9 mouse cellular contexts compared by ENCODE assay signal in genomic region chr19:34636933-34637557, GRCm38 (mm10). TPM values are rescaled to one million over a fixed set of nuclear protein-coding genes. Genes with fewer than 3 reads are reported as not detected.
DNase-seq lines count a peak whose midpoint lies in the region; ATAC-seq and TF ChIP-seq lines count a peak whose summit lies in the region.
"Had no signal": no experiment of that assay in that cellular context is flagged by ENCODE, and none has a peak within 500 bp of the region (broad histone marks: within the 10 kb centered on the region; RNA-seq: fewer than 3 reads in every experiment).

No protein-coding gene starts in this region.

- TF ChIP-seq CTCF in ES-Bruce4 (IDR thresholded peaks at IDR 0.05; ENCODE audit: low read depth, low read length) = peak; percentile 60
- peak; percentile 95 for TF ChIP-seq CTCF in layer of hippocampus, adult 2 months (conservative IDR thresholded peaks at IDR 0.05)

- H3K9ac ChIP-seq in ES-Bruce4 (ENCODE audit: low read depth, poor library complexity, severe bottlenecking) = no peak overlapping the region
- H3K9ac ChIP-seq in forebrain, embryonic 14.5 days (ENCODE audit: low read length) = no peak overlapping the region
- no peak overlapping the region for H3K9ac ChIP-seq in neural tube, embryonic 15.5 days (replicated peaks)
- H3K9ac ChIP-seq: heart, embryonic 13.5 days had no signal

- peak; percentile 36 to 68 for DNase-seq in adrenal gland, postnatal 36 days
- peak; percentile 66 for DNase-seq in forebrain, embryonic 14.5 days (ENCODE audit: low spot score)
- DNase-seq in hindbrain, embryonic 10.5 days (ENCODE audit: low spot score) = peak; percentile 47
- peak; percentile 46 to 70 for DNase-seq in layer of hippocampus, adult 2 months (ENCODE audit: low spot score in 2 of 2)
- DNase-seq in lung, adult 18-20 months = peak; percentile 48 to 63
- peak; percentile 60 for DNase-seq in thymus, postnatal 25 days

- no peak overlapping the region for H3K4me3 ChIP-seq in ES-Bruce4 (ENCODE audit: low read depth, low read length)
- H3K4me3 ChIP-seq in forebrain, embryonic 14.5 days (ENCODE audit: low read depth, low read length) = no peak overlapping the region
- no peak overlapping the region for H3K4me3 ChIP-seq in hindbrain, embryonic 10.5 days
- H3K4me3 ChIP-seq in layer of hippocampus, adult 2 months = no peak overlapping the region
- H3K4me3 ChIP-seq in neural tube, embryonic 15.5 days (replicated peaks) = no peak overlapping the region
- H3K4me3 ChIP-seq: heart, embryonic 13.5 days had no signal

- H3K4me2 ChIP-seq in forebrain, embryonic 14.5 days (ENCODE audit: low read length) = no peak overlapping the region
- no peak overlapping the region for H3K4me2 ChIP-seq in neural tube, embryonic 15.5 days
- H3K4me2 ChIP-seq: heart, embryonic 13.5 days had no signal

- H3K27me3 ChIP-seq in ES-Bruce4 (ENCODE audit: control insufficient read depth, insufficient read depth, low read length, poor library complexity, severe bottlenecking) = no peaks in the 10 kb centered on the region
- no peaks in the 10 kb centered on the region for H3K27me3 ChIP-seq in forebrain, embryonic 14.5 days (replicated peaks; ENCODE audit: control insufficient read depth, insufficient read depth, low read length)
- no peaks in the 10 kb centered on the region for H3K27me3 ChIP-seq in hindbrain, embryonic 10.5 days (ENCODE audit: insufficient read depth, poor library complexity, severe bottlenecking)
- H3K27me3 ChIP-seq in neural tube, embryonic 15.5 days (replicated peaks) = no peaks in the 10 kb centered on the region

- ATAC-seq in forebrain, embryonic 14.5 days = peak; percentile 72; the same call in 1 of the 2 replicates
- peak; percentile 63; the same call in 1 of the 2 replicates for ATAC-seq in neural tube, embryonic 15.5 days (ENCODE audit: low FRiP score)

- H3K4me1 ChIP-seq in ES-Bruce4 (ENCODE audit: control insufficient read depth, insufficient read depth, low read length) = no peaks in the 10 kb centered on the region
- H3K4me1 ChIP-seq in forebrain, embryonic 14.5 days (ENCODE audit: control insufficient read depth, insufficient read depth, low read length) = no peaks in the 10 kb centered on the region
- no peaks in the 10 kb centered on the region for H3K4me1 ChIP-seq in hindbrain, embryonic 10.5 days (replicated peaks)
- H3K4me1 ChIP-seq in neural tube, embryonic 15.5 days = no peaks in the 10 kb centered on the region

- TF ChIP-seq EP300 in ES-Bruce4 (IDR thresholded peaks at IDR 0.05; ENCODE audit: insufficient read depth, low read depth, low read length) = no peak

- no peak for TF ChIP-seq POLR2A in ES-Bruce4 (IDR thresholded peaks at IDR 0.05; ENCODE audit: insufficient read depth, low read length)

- no peaks in the 10 kb centered on the region for H3K36me3 ChIP-seq in ES-Bruce4 (ENCODE audit: control insufficient read depth, insufficient read depth, low read length, poor library complexity, severe bottlenecking)
- no peaks in the 10 kb centered on the region for H3K36me3 ChIP-seq in forebrain, embryonic 14.5 days (ENCODE audit: control insufficient read depth, insufficient read depth, low read length)
- no peaks in the 10 kb centered on the region for H3K36me3 ChIP-seq in hindbrain, embryonic 10.5 days
- H3K36me3 ChIP-seq in neural tube, embryonic 15.5 days = no peaks in the 10 kb centered on the region
- H3K36me3 ChIP-seq: heart, embryonic 13.5 days had no signal

- 13% methylated on average over 3 of the region's 3 CpGs for WGBS in forebrain, embryonic 14.5 days
- WGBS in hindbrain, embryonic 10.5 days = 17% methylated on average over 3 of the region's 3 CpGs
- 14% methylated on average over 3 of the region's 3 CpGs for WGBS in neural tube, embryonic 15.5 days

- H3K27ac ChIP-seq in ES-Bruce4 (ENCODE audit: insufficient read depth, low read length) = no peak overlapping the region
- H3K27ac ChIP-seq in forebrain, embryonic 14.5 days (ENCODE audit: low read depth, low read length) = no peak overlapping the region
- no peak overlapping the region for H3K27ac ChIP-seq in hindbrain, embryonic 10.5 days
- no peak overlapping the region for H3K27ac ChIP-seq in layer of hippocampus, adult 2 months
- H3K27ac ChIP-seq in neural tube, embryonic 15.5 days (replicated peaks) = no peak overlapping the region
- H3K27ac ChIP-seq: heart, embryonic 13.5 days had no signal

- H3K9me3 ChIP-seq in ES-Bruce4 (replicated peaks; ENCODE audit: control insufficient read depth, insufficient read depth, low read length, poor library complexity, severe bottlenecking) = no peaks in the 10 kb centered on the region
- H3K9me3 ChIP-seq in forebrain, embryonic 14.5 days (replicated peaks; ENCODE audit: control insufficient read depth, low read length) = no peaks in the 10 kb centered on the region
- H3K9me3 ChIP-seq in hindbrain, embryonic 10.5 days = no peaks in the 10 kb centered on the region
- H3K9me3 ChIP-seq in neural tube, embryonic 15.5 days (replicated peaks) = no peaks in the 10 kb centered on the region
- H3K9me3 ChIP-seq: heart, embryonic 13.5 days had no signal

RNA-seq across cellular contexts. Expression of gene Ifit1bl2, which starts 3.5 kb away (rescaled TPM):
- not detected in 2 replicates for polyA plus RNA-seq in ES-Bruce4 (2011; ENCODE audit: insufficient read depth, insufficient read length, low read depth, missing spikeins)
- under 1 TPM; 0.26 to 0.43 TPM for total RNA-seq in adrenal gland, postnatal 36 days (2021)
- polyA plus RNA-seq in forebrain, embryonic 14.5 days (2014; fragmentation: Nextera tagmentation; extraction: Ambion mirVana) = 0.10 and 0.41 TPM in 2 replicates
- polyA plus RNA-seq in hindbrain, embryonic 10.5 days (2016; fragmentation: Nextera tagmentation; extraction: Ambion mirVana) = 0.04 TPM in 1 of 2 replicates, not detected in the other
- total RNA-seq in layer of hippocampus, adult 2 months (2021) = under 1 TPM; 0.27 to 0.38 TPM
- 0.38 and 0.41 TPM in 2 replicates for polyA plus RNA-seq in neural tube, embryonic 15.5 days (2015; fragmentation: Nextera tagmentation; extraction: Ambion mirVana)

RNA-seq across cellular contexts. Expression of gene Ifit1, which starts 3.6 kb away (rescaled TPM):
- polyA plus RNA-seq in ES-Bruce4 (2011; ENCODE audit: insufficient read depth, insufficient read length, low read depth, missing spikeins) = 1.5 and 2.5 TPM in 2 replicates
- total RNA-seq in adrenal gland, postnatal 36 days (2021) = 1 to 10 TPM; 4.6 to 6.2 TPM
- polyA plus RNA-seq in forebrain, embryonic 14.5 days (2014; fragmentation: Nextera tagmentation; extraction: Ambion mirVana) = 0.38 TPM in 1 of 2 replicates, not detected in the other
- polyA plus RNA-seq in hindbrain, embryonic 10.5 days (2016; fragmentation: Nextera tagmentation; extraction: Ambion mirVana) = 0.16 TPM in 1 of 2 replicates, not detected in the other
- total RNA-seq in layer of hippocampus, adult 2 months (2021) = 1 to 10 TPM in 1 of 2 experiments, under 1 TPM in 1; 0.59 to 1.2 TPM
- 0.63 and 2.0 TPM in 2 replicates for polyA plus RNA-seq in neural tube, embryonic 15.5 days (2015; fragmentation: Nextera tagmentation; extraction: Ambion mirVana)

RNA-seq across cellular contexts. Expression of gene Ifit3b, which starts 29.3 kb away (rescaled TPM):
- polyA plus RNA-seq in ES-Bruce4 (2011; ENCODE audit: insufficient read depth, insufficient read length, low read depth, missing spikeins) = 0.35 TPM in 1 of 2 replicates, not detected in the other
- 1 to 10 TPM; 3.5 to 3.7 TPM for total RNA-seq in adrenal gland, postnatal 36 days (2021)
- polyA plus RNA-seq in forebrain, embryonic 14.5 days (2014; fragmentation: Nextera tagmentation; extraction: Ambion mirVana) = not detected in 2 replicates
- not detected in 2 replicates for polyA plus RNA-seq in hindbrain, embryonic 10.5 days (2016; fragmentation: Nextera tagmentation; extraction: Ambion mirVana)
- 1 to 10 TPM; 1.0 to 1.7 TPM for total RNA-seq in layer of hippocampus, adult 2 months (2021)
- polyA plus RNA-seq in neural tube, embryonic 15.5 days (2015; fragmentation: Nextera tagmentation; extraction: Ambion mirVana) = 0.51 and 0.59 TPM in 2 replicates

RNA-seq across cellular contexts. Expression of gene Ifit1bl1, which starts 35.3 kb away (rescaled TPM):
- not detected in 2 replicates for polyA plus RNA-seq in ES-Bruce4 (2011; ENCODE audit: insufficient read depth, insufficient read length, low read depth, missing spikeins)
- under 1 TPM; 0.40 to 0.92 TPM for total RNA-seq in adrenal gland, postnatal 36 days (2021)
- 0.33 and 0.85 TPM in 2 replicates for polyA plus RNA-seq in forebrain, embryonic 14.5 days (2014; fragmentation: Nextera tagmentation; extraction: Ambion mirVana)
- not detected in 2 replicates for polyA plus RNA-seq in hindbrain, embryonic 10.5 days (2016; fragmentation: Nextera tagmentation; extraction: Ambion mirVana)
- total RNA-seq in layer of hippocampus, adult 2 months (2021) = 1 to 10 TPM; 1.3 to 1.9 TPM
- 1.6 and 1.7 TPM in 2 replicates for polyA plus RNA-seq in neural tube, embryonic 15.5 days (2015; fragmentation: Nextera tagmentation; extraction: Ambion mirVana)

RNA-seq across cellular contexts. Expression of gene Ifit3, which starts 53.7 kb away (rescaled TPM):
- polyA plus RNA-seq in ES-Bruce4 (2011; ENCODE audit: insufficient read depth, insufficient read length, low read depth, missing spikeins) = 3.0 and 4.9 TPM in 2 replicates
- 10 to 100 TPM; 10.9 to 13.1 TPM for total RNA-seq in adrenal gland, postnatal 36 days (2021)
- 0.59 and 1.2 TPM in 2 replicates for polyA plus RNA-seq in forebrain, embryonic 14.5 days (2014; fragmentation: Nextera tagmentation; extraction: Ambion mirVana)
- 0.20 and 0.41 TPM in 2 replicates for polyA plus RNA-seq in hindbrain, embryonic 10.5 days (2016; fragmentation: Nextera tagmentation; extraction: Ambion mirVana)
- 1 to 10 TPM; 1.9 to 4.0 TPM for total RNA-seq in layer of hippocampus, adult 2 months (2021)
- polyA plus RNA-seq in neural tube, embryonic 15.5 days (2015; fragmentation: Nextera tagmentation; extraction: Ambion mirVana) = 2.1 and 3.1 TPM in 2 replicates
